Mouse (Mus musculus): ENCODE data around the gene Ankrd7.

DNA sequence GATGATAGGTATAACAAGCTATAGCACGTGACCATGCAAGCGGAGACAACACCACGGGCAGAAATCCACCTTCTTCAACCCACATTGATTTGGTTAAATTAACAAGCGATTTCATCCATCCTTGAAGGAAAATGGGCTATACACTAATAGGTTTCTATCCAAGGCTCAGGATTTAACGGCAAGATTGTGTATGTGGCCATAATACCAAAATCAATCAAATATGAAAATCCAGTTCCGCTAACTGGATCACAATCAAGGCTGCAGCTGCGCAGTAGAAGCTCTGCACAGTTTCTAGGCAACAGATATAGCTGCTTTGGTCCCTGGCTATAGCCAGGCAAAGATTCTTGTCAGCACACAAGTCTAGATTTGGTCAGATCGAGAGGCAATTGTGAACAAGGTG, at the start of gene Ankrd7:
- no peak for TF ChIP-seq CTCF (IDR thresholded peaks at IDR 0.05; ENCODE audit: borderline replicate concordance, insufficient read depth, low read length)
- no peak for TF ChIP-seq POLR2A (IDR thresholded peaks at IDR 0.05; ENCODE audit: low read depth, low read length)
